Mouse (Mus musculus) kidney, adult 2 months (tissue): ENCODE measurements at regions not wholly inside any gene's neighbourhood (a gene's known extent, or its start where the extent isn't known, plus 50 kb on each side); places are given as distances from the start of the nearest gene placed in this dataset.

Experiments
- CTCF ChIP-seq: fragments of 200-500 bp; conservative IDR thresholded peaks from 2 replicates; pipeline ENCODE4 v1.5.1; 2011; ENCODE audit warnings: low read depth, mild to moderate bottlenecking, control low read depth, low read length, moderate library complexity, mixed read lengths; ENCODE audit not compliant: insufficient read depth, insufficient read length
- POLR2A ChIP-seq: fragments of 200-500 bp; IDR thresholded peaks from one replicate; pipeline ENCODE4 v1.6.1; 2011; ENCODE audit warnings: low read depth, low read length, control low read depth

GRCm38 (mm10) chr8:102331151-102331550 lies 454.3 kb downstream of the Cdh11 start:
- no peak for TF ChIP-seq POLR2A
- no peak for TF ChIP-seq CTCF
